Mouse (Mus musculus): ENCODE data around the gene Ly75. TPM values are rescaled to one million over a fixed set of nuclear protein-coding genes. Genes with fewer than 3 reads are reported as not detected.

Ly75 gene
- polyA plus RNA-seq, 1 experiment from 2014 or later, result 1.3 TPM

DNA sequence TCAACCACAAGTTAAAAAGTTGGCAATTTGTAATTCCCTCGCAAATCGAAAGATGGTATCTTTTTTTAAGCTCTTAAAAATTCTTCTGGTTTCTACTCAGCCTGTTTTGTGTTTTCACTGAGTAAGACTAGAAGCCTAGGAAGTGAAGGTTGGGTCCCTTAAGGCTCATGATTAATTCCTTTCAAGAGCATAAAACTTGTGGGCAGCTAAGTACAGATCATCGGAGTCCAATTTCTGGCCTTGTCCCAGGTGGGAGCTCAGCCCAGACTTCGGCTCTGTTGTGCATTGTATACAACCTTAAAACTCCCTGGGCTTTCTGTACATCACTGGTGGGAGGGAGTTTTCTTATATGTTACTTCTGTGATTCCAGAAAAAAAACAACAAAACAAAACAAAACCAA is 79.3 kb downstream of the Ly75 start:
- no peaks in the 10 kb centered on the region for H3K4me1 ChIP-seq
- no peaks in the 10 kb centered on the region for H3K36me3 ChIP-seq
- H3K4me2 ChIP-seq, result no peak overlapping the region
- H3K9ac ChIP-seq, result no peak overlapping the region
- H3K27me3 ChIP-seq (replicated peaks), result no peaks in the 10 kb centered on the region
- no peak overlapping the region for H3K27ac ChIP-seq (replicated peaks)
- WGBS, result 87% methylated on average over 4 of the region's 4 CpGs
- no peaks in the 10 kb centered on the region for H3K9me3 ChIP-seq
- no peak for ATAC-seq (ENCODE audit: extremely low read depth, insufficient number of reproducible peaks, low FRiP score, low TSS enrichment)
- no peak overlapping the region for H3K4me3 ChIP-seq

- 80% methylated on average over 2 of the region's 2 CpGs for WGBS
- no peak overlapping the region for H3K27ac ChIP-seq (replicated peaks)
- H3K4me2 ChIP-seq, result no peak overlapping the region
- no peak overlapping the region for H3K9ac ChIP-seq
- H3K9me3 ChIP-seq, result no peaks in the 10 kb centered on the region
- no peak for ATAC-seq (ENCODE audit: extremely low read depth, insufficient number of reproducible peaks, low FRiP score, low TSS enrichment)
- no peaks in the 10 kb centered on the region for H3K36me3 ChIP-seq
- H3K27me3 ChIP-seq (replicated peaks), result no peaks in the 10 kb centered on the region
- no peak overlapping the region for H3K4me3 ChIP-seq
- H3K4me1 ChIP-seq, result no peaks in the 10 kb centered on the region
Observed at GRCm38 (mm10) chr2:60299323-60299722, 83.8 kb downstream of the Ly75 start.

DNA sequence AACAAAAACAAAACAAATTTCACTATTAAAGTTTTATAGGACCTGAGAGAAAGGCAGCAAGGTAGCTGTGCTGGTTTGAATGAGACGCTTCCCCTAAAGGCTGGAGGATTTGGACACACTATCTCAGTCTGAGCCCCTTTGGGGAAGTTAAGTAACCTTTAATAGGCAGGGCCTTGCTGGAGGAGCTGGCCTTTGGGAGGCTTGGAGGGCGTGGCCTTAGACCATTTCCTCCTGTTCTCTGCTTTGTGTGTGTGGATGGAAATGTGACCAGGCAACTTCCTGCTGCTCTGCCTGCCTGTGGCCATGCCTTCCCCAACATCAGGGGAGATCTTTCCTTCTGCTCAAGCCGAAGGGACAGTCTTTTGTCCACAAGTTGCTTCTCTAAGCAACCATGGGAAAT is 84.8 kb downstream of the Ly75 start:
- H3K4me2 ChIP-seq, result no peak overlapping the region
- 64% methylated on average over 3 of the region's 3 CpGs for WGBS
- ATAC-seq (ENCODE audit: extremely low read depth, insufficient number of reproducible peaks, low FRiP score, low TSS enrichment), result no peak
- H3K27me3 ChIP-seq (replicated peaks), result no peaks in the 10 kb centered on the region
- H3K4me1 ChIP-seq, result no peaks in the 10 kb centered on the region
- no peak overlapping the region for H3K4me3 ChIP-seq
- H3K36me3 ChIP-seq, result no peaks in the 10 kb centered on the region
- no peak overlapping the region for H3K27ac ChIP-seq (replicated peaks)
- H3K9ac ChIP-seq, result no peak overlapping the region
- H3K9me3 ChIP-seq, result no peaks in the 10 kb centered on the region

DNA sequence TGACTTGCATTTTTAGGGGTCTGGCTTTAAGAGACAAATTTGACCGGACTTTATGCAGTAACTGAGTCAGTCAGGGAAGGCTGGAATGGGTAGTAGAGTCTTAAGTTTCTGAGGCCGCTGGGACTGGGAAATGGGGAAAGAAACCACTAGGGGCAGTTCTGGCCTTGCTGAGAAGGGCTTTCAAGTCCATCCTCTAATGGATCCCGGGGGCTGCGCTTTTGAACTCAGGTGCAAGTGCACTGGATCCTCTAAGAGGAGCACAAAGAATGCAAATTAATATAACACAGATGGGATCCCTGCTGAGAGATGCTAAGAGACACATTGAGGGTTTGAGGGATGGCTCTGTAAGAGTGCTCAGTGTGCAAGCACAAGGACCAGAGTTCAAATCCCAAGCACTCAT is 91.7 kb downstream of the Ly75 start:
- WGBS, result 69% methylated on average over 4 of the region's 4 CpGs
- H3K27me3 ChIP-seq (replicated peaks), result no peaks in the 10 kb centered on the region

GRCm38 (mm10) chr2:60289451-60289850 is 93.7 kb downstream of the Ly75 start:
- Histone ChIP-seq H3K4me1 (0 out of 2 replicates have a peak, but pooled peaks cover 5% of the 10 kb centered on the region), H3K27ac (replicated peaks) (no peak overlapping the region)
- ATAC-seq (ENCODE audit: extremely low read depth, insufficient number of reproducible peaks, low FRiP score, low TSS enrichment), result no peak

More for the DNA sequence above, 91.7 kb downstream of the Ly75 start:
- Histone ChIP-seq H3K4me1 (no peaks in the 10 kb centered on the region), H3K27ac (replicated peaks) (no peak overlapping the region), H3K9me3 (no peaks in the 10 kb centered on the region), H3K36me3 (no peaks in the 10 kb centered on the region), H3K4me3 (no peak overlapping the region), H3K4me2 (no peak overlapping the region), H3K9ac (no peak overlapping the region)
- no peak for ATAC-seq (ENCODE audit: extremely low read depth, insufficient number of reproducible peaks, low FRiP score, low TSS enrichment)

DNA sequence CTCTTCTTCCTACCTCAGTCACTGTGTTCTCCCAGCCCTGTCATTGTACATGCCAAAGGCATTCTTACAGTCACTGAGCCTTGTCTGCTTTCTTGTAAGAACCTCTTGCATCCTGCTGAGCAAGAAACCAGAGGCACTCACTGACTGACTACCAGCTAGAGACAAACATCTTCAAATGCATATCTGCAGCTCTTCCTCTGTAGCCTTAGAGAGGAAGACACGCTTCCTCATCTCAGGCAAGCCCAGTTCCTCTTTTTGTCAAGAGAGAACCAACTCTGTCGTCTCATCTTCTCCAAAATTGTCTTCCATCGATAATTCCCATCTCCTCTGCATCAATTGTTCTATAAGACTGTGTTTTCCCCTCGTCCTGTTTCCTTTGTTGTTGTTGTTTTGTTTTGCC is 94.5 kb downstream of the Ly75 start:
- no peak for ATAC-seq (ENCODE audit: extremely low read depth, insufficient number of reproducible peaks, low FRiP score, low TSS enrichment)
- 61% methylated on average over 4 of the region's 4 CpGs for WGBS

More at GRCm38 (mm10) chr2:60289451-60289850, 93.7 kb downstream of the Ly75 start:
- Histone ChIP-seq H3K36me3 (no peaks in the 10 kb centered on the region), H3K9ac (no peak overlapping the region), H3K4me2 (no peak overlapping the region), H3K27me3 (replicated peaks) (0 out of 2 replicates have a peak, but pooled peaks cover 3% of the 10 kb centered on the region), H3K4me3 (no peak overlapping the region), H3K9me3 (no peaks in the 10 kb centered on the region; the same call in 1 of the 2 replicates)
- 76% methylated on average over 1 of the region's 1 CpGs for WGBS

GRCm38 (mm10) chr2:60285107-60285617 is 97.9 kb downstream of the Ly75 start:
- H3K4me1 ChIP-seq, result peaks cover 18% of the 10 kb centered on the region
- H3K36me3 ChIP-seq, result no peaks in the 10 kb centered on the region
- 80% methylated on average over 8 of the region's 8 CpGs for WGBS
- no peak for ATAC-seq (ENCODE audit: extremely low read depth, insufficient number of reproducible peaks, low FRiP score, low TSS enrichment)
- H3K9me3 ChIP-seq, result no peaks in the 10 kb centered on the region; the same call in 1 of the 2 replicates
- no peak overlapping the region for H3K4me2 ChIP-seq
- H3K4me3 ChIP-seq, result no peak overlapping the region
- no peak overlapping the region for H3K27ac ChIP-seq (replicated peaks)
- H3K9ac ChIP-seq, result no peak overlapping the region
- 0 out of 2 replicates have a peak, but pooled peaks cover 3% of the 10 kb centered on the region for H3K27me3 ChIP-seq (replicated peaks)

More for the DNA sequence above, 94.5 kb downstream of the Ly75 start:
- Histone ChIP-seq H3K4me2 (no peak overlapping the region), H3K9me3 (no peaks in the 10 kb centered on the region; the same call in 1 of the 2 replicates), H3K9ac (no peak overlapping the region), H3K27me3 (replicated peaks) (0 out of 2 replicates have a peak, but pooled peaks cover 3% of the 10 kb centered on the region), H3K4me1 (peaks cover 10% of the 10 kb centered on the region), H3K36me3 (no peaks in the 10 kb centered on the region), H3K4me3 (no peak overlapping the region), H3K27ac (replicated peaks) (no peak overlapping the region)

GRCm38 (mm10) chr2:60284467-60284821 is 98.7 kb downstream of the Ly75 start, which contains the start of gene Cd302:
Gene Cd302, minus strand, starts transcription at chr2:60284488.
- Histone ChIP-seq H3K27ac (replicated peaks) (no peak within 1 kb of the TSS), H3K4me1 (peaks cover 18% of the 10 kb centered on the region), H3K4me2 (peak within 1 kb of the TSS; percentile 75), H3K27me3 (replicated peaks) (0 out of 2 replicates have a peak, but pooled peaks cover 3% of the 10 kb centered on the region), H3K4me3 (peak within 1 kb of the TSS; percentile 53), H3K9me3 (no peaks in the 10 kb centered on the region; the same call in 1 of the 2 replicates), H3K36me3 (no peaks in the 10 kb centered on the region), H3K9ac (peak within 1 kb of the TSS; percentile 71)
- 40% methylated on average over 4 of the region's 4 CpGs for WGBS
- ATAC-seq (ENCODE audit: extremely low read depth, insufficient number of reproducible peaks, low FRiP score, low TSS enrichment), result no peak

- Histone ChIP-seq H3K9ac (peak overlapping the region; percentile 71), H3K4me3 (peak overlapping the region; percentile 53), H3K4me2 (peak overlapping the region; percentile 75), H3K27me3 (replicated peaks) (0 out of 2 replicates have a peak, but pooled peaks cover 3% of the 10 kb centered on the region), H3K27ac (replicated peaks) (no peak overlapping the region), H3K36me3 (no peaks in the 10 kb centered on the region), H3K9me3 (no peaks in the 10 kb centered on the region; the same call in 1 of the 2 replicates), H3K4me1 (peaks cover 18% of the 10 kb centered on the region)
- WGBS, result 1% methylated on average over 41 of the region's 42 CpGs
- peak; percentile 54; the same call in 1 of the 2 replicates for ATAC-seq (ENCODE audit: extremely low read depth, insufficient number of reproducible peaks, low FRiP score, low TSS enrichment)
Observed at GRCm38 (mm10) chr2:60283751-60284466, 99.2 kb downstream of the Ly75 start.

GRCm38 (mm10) chr2:60283208-60283750 is 99.8 kb downstream of the Ly75 start:
- no peaks in the 10 kb centered on the region for H3K36me3 ChIP-seq

GRCm38 (mm10) chr2:60282625-60283024 is 100.5 kb downstream of the Ly75 start:
- Histone ChIP-seq H3K27ac (replicated peaks) (no peak overlapping the region), H3K4me3 (no peak overlapping the region), H3K4me1 (peaks cover 18% of the 10 kb centered on the region), H3K36me3 (no peaks in the 10 kb centered on the region), H3K9ac (0 out of 2 replicates have a peak overlapping the region, but pooled peaks have one; percentile 71), H3K4me2 (peak overlapping the region; percentile 75; the same call in 1 of the 2 replicates), H3K27me3 (replicated peaks) (0 out of 2 replicates have a peak, but pooled peaks cover 3% of the 10 kb centered on the region), H3K9me3 (no peaks in the 10 kb centered on the region; the same call in 1 of the 2 replicates)
- ATAC-seq (ENCODE audit: extremely low read depth, insufficient number of reproducible peaks, low FRiP score, low TSS enrichment), result no peak
- WGBS, result 78% methylated on average over 4 of the region's 4 CpGs

More at GRCm38 (mm10) chr2:60283208-60283750, 99.8 kb downstream of the Ly75 start:
- peak overlapping the region; percentile 53 for H3K4me3 ChIP-seq
- no peaks in the 10 kb centered on the region; the same call in 1 of the 2 replicates for H3K9me3 ChIP-seq
- H3K27ac ChIP-seq (replicated peaks), result no peak overlapping the region
- WGBS, result 18% methylated on average over 9 of the region's 9 CpGs
- 0 out of 2 replicates have a peak, but pooled peaks cover 3% of the 10 kb centered on the region for H3K27me3 ChIP-seq (replicated peaks)
- no peak for ATAC-seq (ENCODE audit: extremely low read depth, insufficient number of reproducible peaks, low FRiP score, low TSS enrichment)
- peak overlapping the region; percentile 71 for H3K9ac ChIP-seq
- H3K4me2 ChIP-seq, result peak overlapping the region; percentile 75
- H3K4me1 ChIP-seq, result peaks cover 18% of the 10 kb centered on the region

Measured in heart, embryonic 13.5 days (tissue).